Mouse (Mus musculus) kidney, adult 10 weeks (tissue): ENCODE measurements around the gene Adamts3. TPM values are rescaled to one million over a fixed set of nuclear protein-coding genes. Genes with fewer than 3 reads are reported as not detected.

Source experiments
- polyA plus RNA-seq: library from polyadenylated mRNA; stranded (reverse); fragments of 350-450 nt; fragmentation: Illumina TruSeq; extraction: RNeasy Lipid Tissue Mini Kit (QIAGEN cat#74804); gene quantifications from one replicate; pipeline ENCODE4 v1.2.3, GENCODE M21; 2014; ENCODE audit warnings: low read depth, low replicate concordance

The Adamts3 gene
- 0.28 TPM for polyA plus RNA-seq

DNA sequence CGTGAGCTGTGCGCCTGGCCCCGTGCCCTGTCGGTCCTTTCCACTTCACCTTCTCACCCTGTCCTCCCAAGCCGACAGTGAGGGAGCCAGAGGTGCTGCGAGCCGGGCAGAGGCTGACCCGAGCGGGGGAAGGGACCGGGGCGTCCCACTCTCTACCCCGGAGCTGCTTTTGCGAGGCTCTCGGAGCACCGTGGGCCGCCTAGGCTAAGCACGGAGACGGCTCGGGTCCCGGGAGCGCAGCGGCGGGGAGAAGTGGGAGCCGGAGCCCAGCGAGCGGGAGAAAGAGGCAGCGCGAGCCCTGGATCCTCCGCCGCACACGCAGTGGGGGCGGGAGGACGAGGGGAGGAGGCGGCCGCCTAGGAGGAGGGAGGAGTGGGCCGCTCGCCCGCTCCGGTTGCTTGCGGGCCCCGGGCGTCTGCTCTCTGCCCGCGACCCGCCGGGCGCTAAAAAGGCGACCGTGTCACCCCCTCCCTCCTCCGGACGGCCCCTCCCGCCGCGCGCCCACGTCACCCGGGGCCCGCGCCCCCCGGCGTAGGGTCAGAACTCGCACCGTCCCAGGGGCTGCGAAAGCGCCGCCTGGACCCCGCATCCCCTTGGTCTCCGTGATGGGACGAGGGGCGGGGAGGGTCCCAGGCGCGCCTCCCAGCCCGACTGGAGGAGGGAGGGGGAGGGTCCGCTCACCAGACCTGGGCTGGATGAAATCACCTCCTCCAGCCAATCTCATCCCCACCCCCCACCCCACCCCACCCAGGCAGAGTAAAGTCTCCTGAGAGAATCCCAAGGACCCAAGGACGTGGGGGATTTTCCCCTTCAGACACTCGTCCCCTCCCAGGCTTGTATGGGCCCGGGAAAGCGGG is at the start of gene Adamts3:
Gene Adamts3, minus strand, starts transcription at position 284 of the 857 bp plus-strand sequence.

